Mouse (Mus musculus) adrenal gland, postnatal 36 days (tissue): ENCODE results near the gene Dennd1a. TPM values are rescaled to one million over a fixed set of nuclear protein-coding genes. Genes with fewer than 3 reads are reported as not detected.
"Not testable (repeated sequence)": the region's sequence is repeated elsewhere in the genome, so short reads cannot be mapped to it uniquely, and the experiment has no call there.

Experiments used
- DNase-seq, 2 experiments: peaks; one replicate each; pipeline ENCODE4 v3.0.0; 2021; ENCODE audit warnings: mixed read lengths in 1 of 2
- total RNA-seq, 2 experiments: library from RNA; stranded (reverse); gene quantifications; 2 replicates each; pipeline ENCODE4 v1.2.3; 2021

The Dennd1a gene
- total RNA-seq, 2 experiments from 2014 or later = 25.3 to 26.6 TPM

- peak; percentile 7 to 38 for DNase-seq
Observed at GRCm38 (mm10) chr2:37969713-37970485, 317.3 kb downstream of the Dennd1a start.

GRCm38 (mm10) chr2:37964534-37964933, 322.7 kb downstream of the Dennd1a start:
- no peak for DNase-seq

GRCm38 (mm10) chr2:37963362-37963761, 323.8 kb downstream of the Dennd1a start:
- DNase-seq = peak in 1 of 2 experiments; percentile 6

- DNase-seq = peak in 1 of 2 experiments; percentile 7
Observed at GRCm38 (mm10) chr2:37948424-37948823, 338.8 kb downstream of the Dennd1a start.

- no peak for DNase-seq
Observed at GRCm38 (mm10) chr2:37945598-37946336, 341.4 kb downstream of the Dennd1a start.

- DNase-seq = no peak
Observed at GRCm38 (mm10) chr2:37942906-37943305, 344.3 kb downstream of the Dennd1a start.

GRCm38 (mm10) chr2:37941741-37942140, 345.4 kb downstream of the Dennd1a start:
- no peak for DNase-seq

GRCm38 (mm10) chr2:37940845-37941361, 346.3 kb downstream of the Dennd1a start:
- no peak for DNase-seq

GRCm38 (mm10) chr2:37939997-37940396, 347.2 kb downstream of the Dennd1a start:
- DNase-seq = no peak

- DNase-seq = not testable (repeated sequence)
Observed at GRCm38 (mm10) chr2:37936922-37937321, 350.3 kb downstream of the Dennd1a start.

GRCm38 (mm10) chr2:37932240-37932639, 354.9 kb downstream of the Dennd1a start:
- DNase-seq = no peak

- no peak for DNase-seq
Observed at GRCm38 (mm10) chr2:37931018-37931930, 355.9 kb downstream of the Dennd1a start.

GRCm38 (mm10) chr2:37926133-37926503, 361.1 kb downstream of the Dennd1a start:
- DNase-seq = no peak

GRCm38 (mm10) chr2:37925413-37926132, 361.6 kb downstream of the Dennd1a start:
- DNase-seq = peak; percentile 32 to 56

GRCm38 (mm10) chr2:37908721-37909506, 378.3 kb downstream of the Dennd1a start:
- no peak for DNase-seq

GRCm38 (mm10) chr2:37908296-37908695, 378.9 kb downstream of the Dennd1a start:
- DNase-seq = no peak

- no peak for DNase-seq
Observed at GRCm38 (mm10) chr2:37906261-37906660, 380.9 kb downstream of the Dennd1a start.

- DNase-seq = no peak
Observed at GRCm38 (mm10) chr2:37903286-37903685, 383.9 kb downstream of the Dennd1a start.

GRCm38 (mm10) chr2:37883214-37883613, 404.0 kb downstream of the Dennd1a start:
- no peak for DNase-seq

GRCm38 (mm10) chr2:37881262-37881913, 405.8 kb downstream of the Dennd1a start:
- DNase-seq = no peak
